Mouse (Mus musculus) cerebellum, adult 2 months (tissue): Measurements from ENCODE around the gene Pex11g. TPM values are rescaled to one million over a fixed set of nuclear protein-coding genes. Genes with fewer than 3 reads are reported as not detected.

Experiments
- DNase-seq, 2 experiments: peaks; one replicate each; pipeline ENCODE4 v3.0.0; 2021
- H3K27ac ChIP-seq: fragments of 200-500 bp; 2 replicates; pipeline ENCODE4 v1.5.1; 2012; ENCODE audit warnings: low read length, control low read depth, inconsistent platforms; ENCODE audit not compliant: insufficient read depth
- H3K27me3 ChIP-seq: fragments of 200-500 bp; 2 replicates; pipeline ENCODE4 v1.6.1; 2012; ENCODE audit warnings: inconsistent platforms, mild to moderate bottlenecking, low read length, moderate library complexity; ENCODE audit not compliant: control insufficient read depth, insufficient read depth
- H3K4me1 ChIP-seq: fragments of 200-500 bp; 2 replicates; pipeline ENCODE4 v1.6.1; 2011; ENCODE audit warnings: low read length; ENCODE audit not compliant: control insufficient read depth, insufficient read depth
- H3K4me3 ChIP-seq: fragments of 200-500 bp; replicated peaks from 2 replicates; pipeline ENCODE3; 2011; ENCODE audit warnings: mild to moderate bottlenecking, low read depth, low read length, control low read depth; ENCODE audit not compliant: insufficient read depth
- CTCF ChIP-seq: fragments of 200-500 bp; IDR thresholded peaks from 2 replicates; pipeline ENCODE4 v1.5.1; 2011; ENCODE audit warnings: low read depth, mild to moderate bottlenecking, control low read depth, low read length, moderate library complexity, borderline replicate concordance; ENCODE audit not compliant: insufficient read depth
- POLR2A ChIP-seq: fragments of 200-500 bp; IDR thresholded peaks from 2 replicates; pipeline ENCODE4 v1.6.1; 2011; ENCODE audit warnings: low read length, control low read depth, borderline replicate concordance; ENCODE audit not compliant: insufficient read depth
- WGBS: fragments of 180-500 bp; shearing (Covaris S2); methylation state at CpG from one replicate; pipeline ENCODE4 v1.1.7; 2018; 5-methylcytosine and 5-hydroxymethylcytosine counted together
- polyA plus RNA-seq: library from polyadenylated mRNA; depleted of rRNA; stranded (reverse); fragments of >200 nt; gene quantifications from 2 replicates; pipeline ENCODE4 v1.2.3, GENCODE M21; 2012

Gene Pex11g
- polyA plus RNA-seq, 1 experiment: 1.5 TPM

- TF ChIP-seq POLR2A: no peak
- no peak for TF ChIP-seq CTCF
- Histone ChIP-seq H3K27ac (no peak overlapping the region), H3K4me1 (no peaks in the 10 kb centered on the region), H3K27me3 (no peaks in the 10 kb centered on the region), H3K4me3 (peak overlapping the region; percentile 27)
- no peak for DNase-seq
- WGBS: 27% methylated on average over 37 of the region's 37 CpGs
Observed at GRCm38 (mm10) chr8:3475715-3476429, 8.4 kb upstream of the Pex11g start.

- TF ChIP-seq POLR2A: no peak
- Histone ChIP-seq H3K4me1 (peaks cover 4% of the 10 kb centered on the region; the same call in 1 of the 2 replicates), H3K27me3 (no peaks in the 10 kb centered on the region), H3K4me3 (no peak within 1 kb of the TSS), H3K27ac (no peak within 1 kb of the TSS)
- DNase-seq: no peak
Observed at GRCm38 (mm10) chr8:3470562-3470961, 3.1 kb upstream of the Pex11g start, which contains the start of gene Tex45. Gene Tex45, plus strand, starts transcription at chr8:3470862.

GRCm38 (mm10) chr8:3468838-3469237, 1.4 kb upstream of the Pex11g start:
- Histone ChIP-seq H3K27me3 (no peaks in the 10 kb centered on the region), H3K4me3 (no peak overlapping the region), H3K4me1 (peaks cover 4% of the 10 kb centered on the region; the same call in 1 of the 2 replicates), H3K27ac (no peak overlapping the region)
- no peak for TF ChIP-seq CTCF
- no peak for TF ChIP-seq POLR2A
- no peak for DNase-seq
- WGBS: 94% methylated on average over 1 of the region's 1 CpGs

- Histone ChIP-seq H3K27ac (no peak overlapping the region), H3K4me3 (peak overlapping the region; percentile 85), H3K27me3 (no peaks in the 10 kb centered on the region), H3K4me1 (peaks cover 4% of the 10 kb centered on the region; the same call in 1 of the 2 replicates)
- no peak for DNase-seq
- 42% methylated on average over 9 of the region's 9 CpGs for WGBS
- TF ChIP-seq POLR2A: no peak
- TF ChIP-seq CTCF: no peak
Observed at GRCm38 (mm10) chr8:3467886-3468545, 536 bp upstream of the Pex11g start.

- no peaks in the 10 kb centered on the region for H3K27me3 ChIP-seq
- no peak overlapping the region for H3K27ac ChIP-seq
- TF ChIP-seq CTCF (peak; percentile 29; the same call in 1 of the 2 replicates), POLR2A (no peak)
- 52% methylated on average over 5 of the region's 5 CpGs for whole genome bisulfite sequencing
- H3K4me1 ChIP-seq: peaks cover 4% of the 10 kb centered on the region; the same call in 1 of the 2 replicates
- H3K4me3 ChIP-seq: no peak overlapping the region
- no peak for DNase-seq
Observed at GRCm38 (mm10) chr8:3464309-3464708, 3.2 kb downstream of the Pex11g start.

- WGBS: 86% methylated on average over 2 of the region's 2 CpGs
- H3K4me3 ChIP-seq: no peak overlapping the region
- peaks cover 3% of the 10 kb centered on the region for H3K4me1 ChIP-seq
- no peak for DNase-seq
- H3K27me3 ChIP-seq: no peaks in the 10 kb centered on the region
- no peak overlapping the region for H3K27ac ChIP-seq
- TF ChIP-seq CTCF (no peak), POLR2A (no peak)
Observed at GRCm38 (mm10) chr8:3463248-3463647, 4.2 kb downstream of the Pex11g start.

- Histone ChIP-seq H3K4me3 (no peak overlapping the region), H3K27ac (no peak overlapping the region), H3K4me1 (no peaks in the 10 kb centered on the region), H3K27me3 (no peaks in the 10 kb centered on the region)
- TF ChIP-seq POLR2A: no peak
- TF ChIP-seq CTCF: no peak
- no peak for DNase-seq
- WGBS: 93% methylated on average over 25 of the region's 25 CpGs
Observed at GRCm38 (mm10) chr8:3451992-3452391, 15.5 kb downstream of the Pex11g start.

GRCm38 (mm10) chr8:3450670-3451069, 16.8 kb downstream of the Pex11g start:
- DNase-seq: peak; percentile 60 to 64
- H3K4me1 ChIP-seq: no peaks in the 10 kb centered on the region
- 27% methylated on average over 5 of the region's 5 CpGs for WGBS
- H3K4me3 ChIP-seq: no peak overlapping the region
- H3K27me3 ChIP-seq: no peaks in the 10 kb centered on the region
- TF ChIP-seq CTCF: peak; percentile 92
- no peak for TF ChIP-seq POLR2A
- H3K27ac ChIP-seq: no peak overlapping the region
